Mouse (Mus musculus) E14TG2a.4 (cell line): ENCODE results near the gene Nckap5.

Source experiments
- CTCF ChIP-seq: conservative IDR thresholded peaks from 2 replicates; pipeline ENCODE4 v1.5.1; 2014; ENCODE audit warnings: low read length
- NANOG ChIP-seq: IDR thresholded peaks from 2 replicates; pipeline ENCODE4 v1.6.1; 2014; ENCODE audit warnings: borderline replicate concordance, low read length, mixed read lengths
- POU5F1 ChIP-seq: IDR thresholded peaks from 2 replicates; pipeline ENCODE4 v1.6.1; 2014; ENCODE audit warnings: low read length, borderline replicate concordance

DNA sequence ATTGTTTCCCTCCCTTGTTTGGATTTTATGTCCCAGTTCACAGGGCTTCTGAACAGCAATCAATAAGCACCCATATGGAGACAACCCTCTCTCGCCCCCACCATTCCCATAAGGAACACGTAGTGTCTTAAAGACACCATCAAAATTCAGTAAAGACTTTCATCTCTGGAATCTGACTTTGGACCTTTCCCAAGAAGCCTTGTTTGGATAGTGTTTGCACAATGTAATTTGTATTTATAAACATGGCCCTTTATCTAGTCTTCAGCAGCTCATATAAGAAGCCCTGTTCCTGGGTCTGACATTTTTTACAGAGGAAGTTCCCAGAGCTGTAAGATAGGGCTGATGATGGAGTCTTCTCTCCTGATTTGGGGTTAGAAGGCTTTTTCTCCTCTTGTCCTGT, 359.7 kb downstream of the Nckap5 start:
- no peak for TF ChIP-seq CTCF
- TF ChIP-seq NANOG = no peak
- TF ChIP-seq POU5F1 = no peak
